Mouse (Mus musculus): ENCODE measurements around the gene Rpl4.
"Not testable (repeated sequence)": the region's sequence is repeated elsewhere in the genome, so short reads cannot be mapped to it uniquely, and the experiment has no call there.

Gene Rpl4

GRCm38 (mm10) chr9:64172816-64173665 is at the start of gene Rpl4, which contains the start of gene Zwilch:
TSS of gene Rpl4 (plus strand) at chr9:64173375.
TSS of gene Zwilch (minus strand) at chr9:64173104.
- peak; percentile 89 for DNase-seq

- not testable (repeated sequence) for DNase-seq
Measured at GRCm38 (mm10) chr9:64124846-64125245, 48.3 kb upstream of the Rpl4 start.

GRCm38 (mm10) chr9:64125307-64125706 is 47.9 kb upstream of the Rpl4 start:
- DNase-seq = no peak

GRCm38 (mm10) chr9:64126121-64126520 is 47.1 kb upstream of the Rpl4 start:
- DNase-seq = no peak

GRCm38 (mm10) chr9:64131623-64132022 is 41.6 kb upstream of the Rpl4 start:
- no peak for DNase-seq

- peak; percentile 72 for DNase-seq
Measured at GRCm38 (mm10) chr9:64138896-64139295, 34.3 kb upstream of the Rpl4 start.

- DNase-seq = no peak
Measured at GRCm38 (mm10) chr9:64139879-64140278, 33.3 kb upstream of the Rpl4 start.

- DNase-seq = no peak
Measured at GRCm38 (mm10) chr9:64156641-64157040, 16.5 kb upstream of the Rpl4 start.

GRCm38 (mm10) chr9:64160471-64160870 is 12.7 kb upstream of the Rpl4 start:
- DNase-seq = no peak

- not testable (repeated sequence) for DNase-seq
Measured at GRCm38 (mm10) chr9:64169967-64170366, 3.2 kb upstream of the Rpl4 start.

- DNase-seq = no peak
Measured at GRCm38 (mm10) chr9:64172145-64172815, 895 bp upstream of the Rpl4 start.

GRCm38 (mm10) chr9:64173666-64174220 is 568 bp downstream of the Rpl4 start:
- DNase-seq = no peak

GRCm38 (mm10) chr9:64174341-64174740 is 1.2 kb downstream of the Rpl4 start:
- no peak for DNase-seq

- DNase-seq = no peak
Measured at GRCm38 (mm10) chr9:64174766-64175165, 1.6 kb downstream of the Rpl4 start.

GRCm38 (mm10) chr9:64175378-64175777 is 2.2 kb downstream of the Rpl4 start:
- DNase-seq = no peak

GRCm38 (mm10) chr9:64178610-64178973 is 5.4 kb downstream of the Rpl4 start:
- DNase-seq = peak; percentile 20

- peak; percentile 94 for DNase-seq
Measured at GRCm38 (mm10) chr9:64178974-64179646, 5.9 kb downstream of the Rpl4 start, which contains the start of gene Snapc5. TSS of gene Snapc5 (plus strand) at chr9:64179274.

GRCm38 (mm10) chr9:64183295-64183694 is 10.1 kb downstream of the Rpl4 start:
- DNase-seq = not testable (repeated sequence)

GRCm38 (mm10) chr9:64184166-64184840 is 11.1 kb downstream of the Rpl4 start:
- no peak for DNase-seq

- no peak for DNase-seq
Measured at GRCm38 (mm10) chr9:64193879-64194278, 20.7 kb downstream of the Rpl4 start.

- DNase-seq = no peak
Measured at GRCm38 (mm10) chr9:64195554-64195953, 22.4 kb downstream of the Rpl4 start.

GRCm38 (mm10) chr9:64197524-64197923 is 24.3 kb downstream of the Rpl4 start:
- DNase-seq = no peak
